Comparison of ENCODE assay signal across 1 mouse cellular context in the genomic region with DNA sequence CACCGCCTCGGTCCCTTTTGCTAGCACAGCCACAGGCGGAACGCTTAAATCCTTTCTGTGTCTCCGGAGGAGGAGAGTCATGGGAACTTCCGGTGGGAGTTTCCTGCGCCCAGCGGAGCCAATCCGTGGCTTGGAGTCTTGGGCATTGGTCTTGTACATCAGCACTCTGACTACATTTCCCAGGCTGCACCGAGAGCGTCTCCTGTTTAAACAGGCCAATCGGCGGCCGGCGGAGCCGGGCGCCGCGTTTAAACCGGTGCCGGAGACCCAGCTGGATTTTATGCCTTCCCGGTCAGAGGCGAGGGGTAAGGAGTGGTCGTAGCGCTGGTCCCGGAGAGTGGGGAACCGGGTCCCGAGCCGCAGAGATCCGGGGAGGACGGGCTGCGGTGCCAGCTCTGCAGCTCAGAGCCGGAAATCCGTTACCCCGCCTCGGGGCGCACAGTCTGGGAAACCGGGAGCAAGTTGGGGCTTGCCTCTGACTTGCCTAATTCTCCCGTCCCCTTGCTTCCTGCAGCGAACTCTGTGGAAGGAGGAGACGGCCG.
TF ChIP-seq lines count a peak whose summit lies in the region.

Gene Gtse1, plus strand, starts transcription at position 256 of the 542 bp plus-strand sequence.

TF ChIP-seq in MEL, 35 proteins besides CTCF, POLR2A, EP300 and RAD21 (continued from another document):
- TF ChIP-seq POLR2AphosphoS2 (IDR thresholded peaks at IDR 0.05; ENCODE audit: low read length) (peak; percentile 78), MXI1 (IDR thresholded peaks at IDR 0.05; ENCODE audit: low read depth, low read length) (peak; percentile 73; the same call in 1 of the 2 replicates), ETS1 (IDR thresholded peaks at IDR 0.05; ENCODE audit: low read depth, low read length) (0 out of 2 replicates have a peak, but pooled peaks have one; percentile 15), SMC3 (IDR thresholded peaks at IDR 0.05; ENCODE audit: low read depth, low read length) (no peak), ZKSCAN1 (IDR thresholded peaks at IDR 0.05; ENCODE audit: low read depth, low read length) (no peak), KAT2A (conservative IDR thresholded peaks at IDR 0.05; ENCODE audit: low read depth, low read length) (peak; percentile 93), ZMIZ1 (IDR thresholded peaks at IDR 0.05; ENCODE audit: low read depth, low read length) (peak; percentile 71), CHD2 (IDR thresholded peaks at IDR 0.05; ENCODE audit: low read length) (peak; percentile 72), MAZ (IDR thresholded peaks at IDR 0.05; ENCODE audit: low read depth, low read length) (0 out of 2 replicates have a peak, but pooled peaks have one; percentile 55), USF1 (IDR thresholded peaks at IDR 0.05; ENCODE audit: low read depth, low read length) (peak; percentile 40; the same call in 1 of the 2 replicates), JUND (IDR thresholded peaks at IDR 0.05; ENCODE audit: low read depth, low read length) (no peak)
